Mouse (Mus musculus) limb, embryonic 11.5 days (tissue): ENCODE results near the gene Ogfod2. TPM values are rescaled to one million over a fixed set of nuclear protein-coding genes. Genes with fewer than 3 reads are reported as not detected.

ENCODE experiments used
- polyA plus RNA-seq: library from polyadenylated mRNA; unstranded; fragments of >200 nt; fragmentation: Nextera tagmentation; extraction: Ambion mirVana; gene quantifications from 2 replicates; pipeline ENCODE4 v1.2.1, GENCODE M21; 2014

Gene Ogfod2
- polyA plus RNA-seq, 1 experiment from 2014 or later = 11.5 TPM

Other genes with a start within 250 kb of the Ogfod2 start
- not detected in 2 replicates for gene Hcar2, start 246.8 kb upstream of the Ogfod2 start, polyA plus RNA-seq
- 0.11 TPM in 1 of 2 replicates, not detected in the other for gene Hcar1, start 232.3 kb upstream of the Ogfod2 start, polyA plus RNA-seq
- gene Denr, start 205.1 kb upstream of the Ogfod2 start, polyA plus RNA-seq = 186 and 187 TPM in 2 replicates
- gene Gm43518, start 184.9 kb upstream of the Ogfod2 start, polyA plus RNA-seq = 0.25 and 1.4 TPM in 2 replicates
- 4.4 and 7.3 TPM in 2 replicates for gene Ccdc62, start 181.6 kb upstream of the Ogfod2 start, polyA plus RNA-seq
- gene Hip1r, start 138.7 kb upstream of the Ogfod2 start, polyA plus RNA-seq = 3.8 and 4.2 TPM in 2 replicates
- gene Vps37b, start 80.0 kb upstream of the Ogfod2 start, polyA plus RNA-seq = 32.8 and 33.0 TPM in 2 replicates
- 0.20 and 0.47 TPM in 2 replicates for gene Abcb9, start 16.5 kb upstream of the Ogfod2 start, polyA plus RNA-seq
- 116 TPM in 2 replicates for gene Arl6ip4, start 3.8 kb downstream of the Ogfod2 start, polyA plus RNA-seq
- 3.4 and 3.7 TPM in 2 replicates for gene Pitpnm2, start 137.5 kb downstream of the Ogfod2 start, polyA plus RNA-seq
- gene Mphosph9, start 215.7 kb downstream of the Ogfod2 start, polyA plus RNA-seq = 18.1 and 18.3 TPM in 2 replicates
- gene 2810006K23Rik, start 215.8 kb downstream of the Ogfod2 start, polyA plus RNA-seq = 14.0 and 17.6 TPM in 2 replicates